Mouse (Mus musculus) Patski (cell line): ENCODE results near the gene Cmss1. TPM values are rescaled to one million over a fixed set of nuclear protein-coding genes. Genes with fewer than 3 reads are reported as not detected.
"Not testable (repeated sequence)": the region's sequence is repeated elsewhere in the genome, so short reads cannot be mapped to it uniquely, and the experiment has no call there.

Experiments used
- ATAC-seq: fragments of 100-300 bp; one replicate; pipeline ENCODE4 v1.8.0; 2021
- CTCF ChIA-PET: fragments of 350-600 bp; sonication (Branson Sonifier 250); formaldehyde crosslinking; loops from one replicate; lab custom pipeline; 2022; ENCODE audit warnings: inconsistent platforms; lab: Charles Lee
- POLR2A ChIA-PET: fragments of 350-600 bp; sonication (Branson Sonifier 250); formaldehyde crosslinking; loops from one replicate; lab custom pipeline; 2022; ENCODE audit warnings: antibody characterized with exemption, inconsistent platforms; lab: Charles Lee
- DNase-seq: peaks from one replicate; pipeline ENCODE4 v3.0.0-alpha.2; 2011; ENCODE audit warnings: low read depth, low spot score
- H3K27me3 ChIP-seq: fragments of 371-371 bp; one replicate; pipeline ENCODE4 v1.5.1; 2021
- CTCF ChIP-seq: fragments of 100-300 bp; IDR thresholded peaks from one replicate; pipeline ENCODE4 v1.5.1; 2021
- in situ Hi-C: fragments of 300-500 bp; cut with MboI; formaldehyde crosslinking; loops from 3 replicates; pipeline ENCODE4 v1.11.1; 2018; ENCODE audit warnings: low pct_unique_long_range_greater_than_20kb, mixed read lengths
- polyA plus RNA-seq: library from polyadenylated mRNA; unstranded; gene quantifications from one replicate; pipeline ENCODE4 v1.2.3, GENCODE M21; 2021

Cmss1 gene
- polyA plus RNA-seq, 1 experiment from 2014 or later = 13.8 TPM

DNA sequence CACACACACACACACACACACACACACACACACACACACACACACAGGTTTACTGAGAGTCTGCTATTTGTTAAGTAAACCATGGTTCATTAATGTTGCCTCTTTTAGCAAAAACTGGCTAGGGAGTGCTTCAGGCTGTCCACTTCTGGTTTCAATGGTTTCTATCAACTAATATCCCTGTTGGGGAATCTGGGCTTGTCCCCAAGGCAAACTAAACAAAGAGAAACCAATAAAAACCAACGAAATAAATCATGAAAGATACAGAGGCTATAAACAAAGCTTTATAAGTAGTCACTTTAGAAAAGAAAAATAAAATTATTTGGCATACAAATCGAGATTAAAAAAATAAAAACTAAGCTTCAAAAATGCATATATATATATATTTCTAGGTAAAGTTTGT is 214.2 kb downstream of the Cmss1 start:
- TF ChIP-seq CTCF = no peak
- in situ Hi-C loops = no loop called here
- CTCF ChIA-PET = interaction anchor here (1.8 to 2.7 kb wide), 2 partner anchors 9 to 148 kb away, joined by 7 to 8 read pairs; no protein-coding TSS in a partner anchor
- no peaks in the 10 kb centered on the region for H3K27me3 ChIP-seq
- no peak for ATAC-seq
- no peak for DNase-seq
- POLR2A ChIA-PET = no interaction called here

DNA sequence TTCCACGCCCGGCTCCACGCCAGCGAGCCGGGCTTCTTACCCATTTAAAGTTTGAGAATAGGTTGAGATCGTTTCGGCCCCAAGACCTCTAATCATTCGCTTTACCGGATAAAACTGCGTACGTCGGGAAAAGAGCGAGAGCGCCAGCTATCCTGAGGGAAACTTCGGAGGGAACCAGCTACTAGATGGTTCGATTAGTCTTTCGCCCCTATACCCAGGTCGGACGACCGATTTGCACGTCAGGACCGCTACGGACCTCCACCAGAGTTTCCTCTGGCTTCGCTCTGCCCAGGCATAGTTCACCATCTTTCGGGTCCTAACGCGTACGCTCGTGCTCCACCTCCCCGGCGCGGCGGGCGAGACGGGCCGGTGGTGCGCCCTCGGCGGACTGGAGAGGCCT is 215.5 kb downstream of the Cmss1 start:
- in situ Hi-C loops, POLR2A ChIA-PET, DNase-seq, CTCF ChIA-PET, H3K27me3 ChIP-seq, ATAC-seq: not testable (repeated sequence)

GRCm38 (mm10) chr16:57389566-57390251 is 217.0 kb downstream of the Cmss1 start:
- ATAC-seq = no peak
- no peaks in the 10 kb centered on the region for H3K27me3 ChIP-seq
- in situ Hi-C loops = no loop called here
- CTCF ChIA-PET = interaction anchor here (0.6 to 1.8 kb wide), 2 partner anchors 10 to 51 kb away, joined by 3 to 4 read pairs; no protein-coding TSS in a partner anchor
- no peak for DNase-seq
- TF ChIP-seq CTCF = no peak
- POLR2A ChIA-PET = interaction anchor here (0.7 kb wide), 1 partner anchor 87 kb away, joined by 3 read pairs; no protein-coding TSS in a partner anchor

GRCm38 (mm10) chr16:57384274-57384673 is 222.4 kb downstream of the Cmss1 start:
- in situ Hi-C loops = no loop called here
- TF ChIP-seq CTCF = no peak
- H3K27me3 ChIP-seq = no peaks in the 10 kb centered on the region
- CTCF ChIA-PET = interaction anchor here (1.1 to 1.9 kb wide), 4 partner anchors 9 to 20 kb away, joined by 3 to 7 read pairs (median 3); no protein-coding TSS in a partner anchor
- ATAC-seq (no peak), DNase-seq (no peak)
- POLR2A ChIA-PET = no interaction called here

- no peaks in the 10 kb centered on the region for H3K27me3 ChIP-seq
- ChIA-PET CTCF (interaction anchor here (1.1 to 1.9 kb wide), 5 partner anchors 10 to 139 kb away, joined by 3 to 7 read pairs (median 3); no protein-coding TSS in a partner anchor), POLR2A (interaction anchor here (0.5 kb wide), 1 partner anchor 81 kb away, joined by 4 read pairs; no protein-coding TSS in a partner anchor)
- ATAC-seq (no peak), DNase-seq (no peak)
- TF ChIP-seq CTCF = no peak
- in situ Hi-C loops = no loop called here
Measured at GRCm38 (mm10) chr16:57383266-57383971, 223.2 kb downstream of the Cmss1 start.

DNA sequence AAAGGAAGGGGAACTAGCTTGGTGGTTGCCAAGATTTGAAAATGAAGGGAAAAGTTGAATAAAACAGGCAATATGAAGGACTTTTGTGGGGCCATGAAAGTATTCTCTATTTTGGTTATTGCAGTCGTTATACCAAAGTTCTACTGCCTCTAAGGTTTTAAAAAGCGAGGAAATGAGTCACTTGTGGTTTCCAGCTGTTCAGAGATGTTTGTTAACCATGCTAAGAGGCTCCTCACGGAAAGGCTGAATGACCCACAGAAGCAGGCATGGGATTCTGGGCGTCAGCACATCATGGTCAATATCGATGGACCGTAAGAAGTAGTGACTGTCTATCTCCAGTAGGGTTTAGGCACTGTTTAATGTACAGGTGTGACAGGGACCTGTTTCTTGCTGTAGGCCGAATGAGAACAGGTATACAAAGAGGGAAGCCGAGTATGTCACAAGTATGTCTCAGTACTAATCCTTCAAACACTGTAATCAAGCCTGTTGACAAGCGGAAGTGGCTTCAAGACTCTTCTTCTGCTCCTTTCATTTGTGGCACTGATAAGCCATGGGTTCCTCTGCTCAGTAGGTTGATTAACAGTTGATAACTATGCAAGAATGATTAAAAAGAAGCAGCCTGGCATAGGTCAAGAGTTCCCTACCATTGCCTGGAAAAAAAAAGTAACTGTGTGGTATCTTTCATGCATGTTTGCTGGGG is 227.9 kb downstream of the Cmss1 start:
- DNase-seq (no peak), ATAC-seq (no peak)
- TF ChIP-seq CTCF = no peak
- ChIA-PET POLR2A (no interaction called here), CTCF (no interaction called here)
- in situ Hi-C loops = no loop called here
- H3K27me3 ChIP-seq = no peaks in the 10 kb centered on the region

- ATAC-seq (no peak), DNase-seq (no peak)
- TF ChIP-seq CTCF = no peak
- CTCF ChIA-PET = no interaction called here
- in situ Hi-C loops = no loop called here
- POLR2A ChIA-PET = interaction anchor here (0.6 kb wide), 1 partner anchor 314 kb away, joined by 4 read pairs; no protein-coding TSS in a partner anchor
- H3K27me3 ChIP-seq = no peaks in the 10 kb centered on the region
Measured at GRCm38 (mm10) chr16:57375248-57375837, 231.3 kb downstream of the Cmss1 start.

DNA sequence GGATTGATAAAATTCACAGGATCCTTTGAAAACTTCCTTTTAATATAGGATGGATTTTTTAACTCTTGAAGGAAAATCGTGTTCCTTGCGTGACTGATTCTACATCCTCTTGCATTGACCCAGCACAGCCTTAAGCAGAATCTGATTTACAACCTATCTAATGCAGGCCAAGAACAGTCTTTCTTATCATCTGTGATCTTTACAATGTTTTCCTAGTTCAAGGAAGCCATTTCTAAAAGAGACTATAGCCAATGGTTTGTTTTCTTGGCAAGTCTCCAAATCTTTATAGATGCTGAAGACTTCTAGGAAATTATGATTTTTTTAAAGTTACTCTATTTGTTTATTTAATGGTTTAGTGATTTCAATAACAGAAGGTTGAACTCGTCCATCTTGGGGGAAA is 234.5 kb downstream of the Cmss1 start:
- DNase-seq (no peak), ATAC-seq (no peak)
- no peak for TF ChIP-seq CTCF
- no peaks in the 10 kb centered on the region for H3K27me3 ChIP-seq
- in situ Hi-C loops = no loop called here
- ChIA-PET POLR2A (no interaction called here), CTCF (no interaction called here)

DNA sequence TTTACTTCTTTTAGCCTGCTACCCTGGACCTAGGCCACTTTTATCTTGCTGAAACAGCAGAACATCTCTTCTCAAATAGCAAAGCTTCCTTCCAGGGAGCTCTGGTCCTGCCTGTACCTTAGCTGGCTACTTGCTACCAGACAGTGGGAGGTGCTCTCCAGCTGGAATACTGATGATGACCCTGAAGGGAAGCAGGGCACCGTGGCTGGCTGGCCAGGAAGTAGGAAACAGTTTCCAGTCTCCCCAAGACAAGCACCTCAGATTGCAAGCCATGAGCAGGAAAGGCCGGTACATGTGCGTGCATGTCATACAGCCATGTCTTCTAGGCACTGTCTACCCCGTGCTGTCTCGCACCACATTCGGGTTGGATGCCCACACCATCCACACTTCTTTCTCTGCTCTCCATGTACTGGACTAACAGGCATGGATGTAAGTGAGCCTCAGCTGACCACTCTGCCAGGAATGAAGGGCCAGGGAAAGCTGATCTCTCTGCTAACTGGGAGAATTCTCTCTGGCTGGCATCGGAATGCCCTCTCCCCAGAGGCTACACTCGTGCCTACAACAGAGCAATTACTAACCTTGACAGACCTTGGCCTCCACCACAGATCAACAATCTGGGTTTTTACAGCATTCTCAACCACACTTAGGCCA is 236.7 kb downstream of the Cmss1 start:
- no peaks in the 10 kb centered on the region for H3K27me3 ChIP-seq
- POLR2A ChIA-PET = no interaction called here
- ATAC-seq (no peak), DNase-seq (no peak)
- in situ Hi-C loops = no loop called here
- CTCF ChIA-PET = no interaction called here
- no peak for TF ChIP-seq CTCF
